Comparison of ENCODE assay signal across 13 mouse cellular contexts in genomic region chr15:19872611-19873010, GRCm38 (mm10).
DNase-seq lines count a peak whose midpoint lies in the region.
"Had no signal": no experiment of that assay in that cellular context is flagged by ENCODE, and none has a peak within 500 bp of the region (broad histone marks: within the 10 kb centered on the region; RNA-seq: fewer than 3 reads in every experiment).

No protein-coding gene starts in this region.

- peak; percentile 43 for DNase-seq in gastrocnemius, postnatal 10 days
- no peak for DNase-seq in gastrocnemius, postnatal 36 days
- peak; percentile 27 for DNase-seq in heart, postnatal 4 days
- DNase-seq in heart, adult 11 months = no peak
- peak; percentile 4 for DNase-seq in ovary, postnatal 36 days (ENCODE audit: low spot score)
- no peak for DNase-seq in ovary, postnatal 10 days (ENCODE audit: low spot score)
- DNase-seq: adrenal gland, adult 2 months; cerebellum, adult 2 months; forebrain, postnatal 0 days; kidney, adult 2 months; kidney, postnatal 14 days; right cerebral cortex, postnatal 25 days; thymus, postnatal 25 days had no signal

- intact Hi-C loops in gastrocnemius, postnatal 36 days (cut with DNase I) = no loop called here

Comparison
In these comparisons a context has a peak if more than half of its experiments do, and no peak if none do; other contexts are left out.
1. DNase-seq: peak in gastrocnemius, postnatal 10 days (single experiment), heart, postnatal 4 days (single experiment) and ovary, postnatal 36 days (single experiment); none in gastrocnemius, postnatal 36 days (0 of 2), heart, adult 11 months (single experiment) and ovary, postnatal 10 days (single experiment).